Mouse (Mus musculus) adrenal gland, postnatal 4 days (tissue): ENCODE data around the gene Mark3. TPM values are rescaled to one million over a fixed set of nuclear protein-coding genes. Genes with fewer than 3 reads are reported as not detected.

Source experiments
- DNase-seq, 2 experiments: peaks; one replicate each; pipeline ENCODE4 v3.0.0; 2021 to 2022; ENCODE audit warnings: low spot score in 2 of 2, mixed read lengths in 2 of 2
- total RNA-seq, 2 experiments: library from RNA; stranded (reverse); gene quantifications; 2 replicates each; pipeline ENCODE4 v1.2.3; 2021

The Mark3 gene
- total RNA-seq, 2 experiments from 2014 or later, result 104 to 111 TPM

- DNase-seq, result no peak
Measured at GRCm38 (mm10) chr12:111672581-111672980, 98.3 kb downstream of the Mark3 start.

GRCm38 (mm10) chr12:111674850-111675486 is 100.6 kb downstream of the Mark3 start:
- no peak for DNase-seq

GRCm38 (mm10) chr12:111675797-111676580 is 101.7 kb downstream of the Mark3 start:
- no peak for DNase-seq

- DNase-seq, result no peak
Measured at GRCm38 (mm10) chr12:111677421-111677820, 103.1 kb downstream of the Mark3 start.

GRCm38 (mm10) chr12:111677882-111678669 is 103.8 kb downstream of the Mark3 start, which contains the start of gene Trmt61a:
TSS of gene Trmt61a (plus strand) at chr12:111678105.
- peak; percentile 68 to 71 for DNase-seq

- DNase-seq, result no peak
Measured at GRCm38 (mm10) chr12:111678670-111678933, 104.3 kb downstream of the Mark3 start.

GRCm38 (mm10) chr12:111678997-111679396 is 104.7 kb downstream of the Mark3 start:
- DNase-seq, result no peak

- no peak for DNase-seq
Measured at GRCm38 (mm10) chr12:111680661-111681060, 106.3 kb downstream of the Mark3 start.

- no peak for DNase-seq
Measured at GRCm38 (mm10) chr12:111681305-111681704, 107.0 kb downstream of the Mark3 start.

GRCm38 (mm10) chr12:111682003-111682402 is 107.7 kb downstream of the Mark3 start:
- DNase-seq, result no peak

GRCm38 (mm10) chr12:111682806-111683205 is 108.5 kb downstream of the Mark3 start:
- no peak for DNase-seq

GRCm38 (mm10) chr12:111686390-111686789 is 112.1 kb downstream of the Mark3 start:
- no peak for DNase-seq

- peak in 1 of 2 experiments; percentile 29 for DNase-seq
Measured at GRCm38 (mm10) chr12:111687350-111688068, 113.2 kb downstream of the Mark3 start.

- no peak for DNase-seq
Measured at GRCm38 (mm10) chr12:111688069-111688428, 113.7 kb downstream of the Mark3 start.

- DNase-seq, result no peak
Measured at GRCm38 (mm10) chr12:111689426-111689825, 115.1 kb downstream of the Mark3 start.

- no peak for DNase-seq
Measured at GRCm38 (mm10) chr12:111691346-111691872, 117.1 kb downstream of the Mark3 start.

- no peak for DNase-seq
Measured at GRCm38 (mm10) chr12:111692899-111693298, 118.6 kb downstream of the Mark3 start.

- DNase-seq, result no peak
Measured at GRCm38 (mm10) chr12:111693341-111694270, 119.3 kb downstream of the Mark3 start.

GRCm38 (mm10) chr12:111694271-111694781 is 120.0 kb downstream of the Mark3 start:
- DNase-seq, result no peak
